Mouse (Mus musculus): ENCODE measurements around the gene Cypt3.

The Cypt3 gene

DNA sequence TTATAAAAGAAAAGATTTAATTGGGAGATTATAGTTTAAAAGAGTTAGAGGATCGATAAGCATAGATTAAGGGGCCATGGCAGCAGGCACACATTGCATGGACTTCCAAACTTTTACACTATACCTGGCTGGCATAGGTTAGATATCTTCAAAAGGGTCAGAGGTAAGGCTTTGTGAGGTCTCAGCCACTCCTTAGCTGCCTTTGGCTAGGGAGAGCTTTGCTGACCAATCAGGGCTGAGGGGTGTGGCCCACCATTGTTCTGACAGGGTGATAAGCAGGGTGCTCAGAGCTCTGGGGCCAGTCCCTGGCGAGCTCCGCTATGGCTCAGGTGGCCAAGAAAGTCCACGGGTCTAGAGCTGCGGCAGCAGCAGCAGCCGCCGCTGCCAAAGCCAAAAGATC, at the start of gene Cypt3:
Cypt3 (plus strand) TSS at position 301 of the 400 bp plus-strand sequence.
- DNase-seq (ENCODE audit: low spot score in 2 of 2): no peak

GRCm38 (mm10) chrX:153515491-153515890, 42.9 kb upstream of the Cypt3 start:
- DNase-seq (ENCODE audit: low spot score in 2 of 2): no peak

DNA sequence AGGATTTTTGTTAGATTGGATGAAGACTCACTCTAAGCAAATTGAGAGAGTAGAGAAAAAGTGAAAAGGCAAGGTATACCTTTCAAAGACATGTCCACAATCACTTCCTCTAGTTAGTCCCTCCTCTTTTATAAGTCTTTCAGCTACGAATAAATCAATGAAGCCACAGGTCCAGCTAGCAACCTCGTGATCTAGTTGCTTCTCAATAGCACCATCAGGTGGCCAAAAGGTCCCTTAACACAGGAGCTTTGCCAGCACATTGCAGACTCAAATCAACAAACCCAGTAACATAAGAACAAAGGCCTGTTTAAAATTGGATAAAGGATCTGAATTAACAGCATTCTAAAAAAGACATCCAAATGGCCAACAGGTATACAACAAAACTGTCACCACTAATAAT, 30.0 kb upstream of the Cypt3 start:
- no peak for DNase-seq (ENCODE audit: low spot score in 2 of 2)

DNA sequence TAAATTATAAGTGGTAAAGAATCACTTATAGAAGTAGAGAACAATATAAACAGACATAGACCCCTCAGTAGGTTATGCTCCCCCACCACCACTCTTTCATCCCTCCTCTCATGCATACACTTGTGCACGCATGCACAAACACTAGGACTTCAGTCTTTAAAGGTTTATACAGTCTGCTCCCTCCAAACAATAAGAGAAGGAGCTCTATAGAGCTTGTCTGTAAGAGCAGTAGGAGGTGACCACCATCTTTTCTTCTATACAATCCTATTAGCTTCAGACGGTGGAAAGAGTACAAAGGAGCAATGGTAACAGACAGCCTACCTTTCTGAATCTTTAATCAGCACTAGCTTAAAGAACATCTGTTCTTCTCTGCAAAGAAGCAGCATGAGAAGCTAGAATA, 1.8 kb upstream of the Cypt3 start:
- DNase-seq (ENCODE audit: low spot score in 2 of 2): no peak

DNA sequence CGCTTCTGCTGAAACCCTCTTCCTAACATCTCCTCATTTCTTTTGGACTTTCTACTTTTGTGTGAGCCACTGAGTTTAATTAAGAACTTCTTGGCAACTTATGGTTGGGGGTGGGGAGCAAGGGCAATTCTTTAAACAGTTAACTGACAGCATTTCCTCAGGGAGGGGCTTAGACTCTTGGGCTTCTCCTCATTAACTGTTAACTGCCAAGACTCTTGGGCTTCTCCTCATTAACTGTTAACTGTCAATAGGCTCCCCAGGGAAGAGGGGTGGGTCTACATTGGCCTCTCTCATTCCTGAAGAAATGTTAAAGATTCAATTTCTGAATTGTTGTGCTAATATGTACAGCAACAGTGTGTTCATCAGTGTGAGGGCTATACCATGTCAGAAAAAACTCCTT, 6.3 kb downstream of the Cypt3 start:
- DNase-seq (ENCODE audit: low spot score in 2 of 2): no peak

- no peak for DNase-seq (ENCODE audit: low spot score in 2 of 2)
These were observed 41.2 kb downstream of the Cypt3 start for GRCm38 (mm10) chrX:153599583-153599982.
